Mouse (Mus musculus): ENCODE results near the gene Fcna. TPM values are rescaled to one million over a fixed set of nuclear protein-coding genes. Genes with fewer than 3 reads are reported as not detected.

The Fcna gene
- polyA plus RNA-seq, 1 experiment from 2014 or later = 0.83 TPM

DNA sequence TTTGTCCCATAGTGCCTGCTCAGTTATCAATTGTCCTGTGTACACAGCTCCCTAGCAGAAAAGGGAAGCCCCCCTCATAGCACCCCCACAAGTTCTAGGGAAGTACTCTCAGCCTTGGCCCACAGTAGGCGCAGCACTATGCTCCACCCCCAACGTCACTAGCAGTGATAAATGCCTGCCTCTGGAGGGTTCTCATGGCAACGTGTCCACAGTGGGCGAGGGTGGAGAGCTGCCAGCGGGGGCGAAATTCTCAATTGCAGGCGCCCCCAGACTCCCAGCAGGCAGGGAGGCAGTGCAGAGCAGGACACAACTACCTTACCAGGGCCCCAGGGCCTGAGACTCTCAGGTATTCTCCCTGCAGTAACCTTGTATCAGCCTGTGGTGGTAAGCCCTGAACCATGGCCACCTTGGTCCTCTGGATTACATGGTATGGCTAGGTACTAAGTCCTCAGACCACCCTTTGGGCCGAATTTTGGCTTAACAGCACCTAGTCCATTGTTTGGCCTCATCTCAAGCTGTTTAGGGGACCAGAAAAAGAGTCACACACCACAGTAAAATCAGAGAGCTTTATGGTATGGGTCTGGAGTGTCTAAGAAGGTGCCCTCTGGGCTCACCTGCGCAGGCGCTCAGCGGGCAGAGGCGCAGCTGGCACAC lies 45.2 kb downstream of the Fcna start:
- 60% methylated on average over 12 of the region's 12 CpGs for WGBS
- no peaks in the 10 kb centered on the region for H3K9me3 ChIP-seq
- H3K4me2 ChIP-seq = no peak overlapping the region
- H3K4me1 ChIP-seq = peaks cover 42% of the 10 kb centered on the region
- peaks cover 48% of the 10 kb centered on the region for H3K36me3 ChIP-seq (replicated peaks)
- no peak overlapping the region for H3K9ac ChIP-seq
- no peak overlapping the region for H3K27ac ChIP-seq
- no peak overlapping the region; the same call in 1 of the 2 replicates for H3K4me3 ChIP-seq (replicated peaks)
- H3K27me3 ChIP-seq = peaks cover 39% of the 10 kb centered on the region
- ATAC-seq (ENCODE audit: low FRiP score) = no peak

DNA sequence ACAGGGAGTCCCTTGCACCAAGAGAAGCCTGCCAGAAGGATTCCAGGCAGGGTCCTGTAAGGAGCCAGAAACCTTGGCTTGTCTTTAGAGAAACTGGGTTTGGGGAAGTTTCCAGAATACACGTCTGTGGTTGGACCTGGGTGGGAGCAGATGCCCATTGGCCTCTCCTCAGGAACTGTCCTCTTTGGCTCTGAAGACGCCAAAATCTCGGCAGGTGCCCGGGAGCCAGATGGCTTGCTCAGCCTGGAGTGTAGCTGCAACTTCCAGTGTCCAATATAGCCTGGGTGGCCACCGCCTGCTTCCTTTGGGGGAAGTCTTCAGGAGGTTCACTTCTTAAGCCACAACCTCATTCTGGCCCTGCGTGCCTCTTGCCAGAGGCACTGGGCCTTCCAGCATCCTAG lies 45.9 kb downstream of the Fcna start:
- Histone ChIP-seq H3K4me3 (replicated peaks) (no peak overlapping the region), H3K27me3 (peaks cover 46% of the 10 kb centered on the region), H3K9ac (no peak overlapping the region), H3K4me1 (peaks cover 49% of the 10 kb centered on the region), H3K4me2 (no peak overlapping the region), H3K9me3 (no peaks in the 10 kb centered on the region), H3K36me3 (replicated peaks) (peaks cover 41% of the 10 kb centered on the region), H3K27ac (no peak overlapping the region)
- 0 out of 2 replicates have a peak, but pooled peaks have one; percentile 0 for ATAC-seq (ENCODE audit: low FRiP score)
- 35% methylated on average over 6 of the region's 6 CpGs for WGBS

DNA sequence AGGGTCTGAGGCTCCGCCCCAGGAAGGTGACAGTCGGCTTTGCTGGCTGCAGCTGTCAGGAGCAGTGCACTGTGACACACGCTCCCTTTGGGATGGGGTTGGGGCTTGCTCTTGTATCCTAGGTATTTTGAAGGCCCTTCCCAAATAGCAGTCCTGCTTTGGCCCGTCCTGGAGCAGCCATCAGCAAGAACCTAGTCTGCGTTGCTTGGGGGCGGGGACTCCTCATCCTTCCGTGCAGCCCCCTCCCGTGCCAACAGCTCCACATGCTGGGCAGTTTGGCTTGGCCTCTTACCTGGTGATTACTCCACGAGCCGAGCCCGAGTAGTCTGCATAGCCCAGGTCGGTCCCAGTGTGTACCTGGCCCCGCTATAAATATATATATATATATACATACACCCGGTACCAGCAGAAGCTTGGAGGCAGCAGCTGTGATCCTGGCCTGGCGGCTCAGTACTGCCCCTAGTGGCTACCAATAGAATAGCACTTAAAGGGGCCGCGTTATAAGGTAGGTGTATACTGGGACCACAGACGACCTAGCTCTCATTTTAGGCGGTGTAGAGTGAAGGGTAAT lies 46.5 kb downstream of the Fcna start, which contains the start of gene Ajm1:
TSS of gene Ajm1 (minus strand) at position 464 of the 571 bp plus-strand sequence.
- Histone ChIP-seq H3K9ac (peak within 1 kb of the TSS; percentile 33; the same call in 1 of the 2 replicates), H3K4me3 (replicated peaks) (peak within 1 kb of the TSS; percentile 38), H3K4me2 (peak within 1 kb of the TSS; percentile 65), H3K36me3 (replicated peaks) (peaks cover 36% of the 10 kb centered on the region), H3K4me1 (peaks cover 49% of the 10 kb centered on the region), H3K9me3 (no peaks in the 10 kb centered on the region), H3K27me3 (peaks cover 51% of the 10 kb centered on the region), H3K27ac (no peak within 1 kb of the TSS)
- WGBS = 8% methylated on average over 19 of the region's 19 CpGs
- ATAC-seq (ENCODE audit: low FRiP score) = peak; percentile 64

DNA sequence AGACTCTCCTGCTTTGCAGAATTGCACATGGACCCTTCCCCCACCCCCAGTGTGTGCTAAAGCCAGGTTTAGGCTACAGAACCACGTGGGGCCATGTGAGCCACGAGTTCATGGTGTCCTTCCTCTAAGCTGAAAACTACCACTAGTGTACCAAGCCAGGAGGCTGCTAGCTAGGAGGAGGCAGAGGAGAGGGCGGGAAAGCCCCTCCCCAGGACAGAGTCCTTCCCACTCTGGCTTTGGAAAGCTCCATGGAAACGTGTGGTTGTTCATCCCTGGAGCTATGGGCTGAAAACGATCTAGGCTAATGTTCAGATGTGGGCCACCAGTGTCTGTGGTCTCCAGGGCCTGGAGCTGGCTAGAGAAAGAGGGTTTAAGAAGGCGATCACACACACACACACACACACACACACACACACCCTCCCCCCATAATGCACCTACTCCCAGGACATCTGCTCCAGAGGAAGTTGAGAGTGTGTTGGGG lies 47.2 kb downstream of the Fcna start:
- Histone ChIP-seq H3K4me1 (peaks cover 53% of the 10 kb centered on the region), H3K4me2 (peak overlapping the region; percentile 65; the same call in 1 of the 2 replicates), H3K9ac (0 out of 2 replicates have a peak overlapping the region, but pooled peaks have one; percentile 33), H3K9me3 (no peaks in the 10 kb centered on the region), H3K36me3 (replicated peaks) (peaks cover 30% of the 10 kb centered on the region), H3K4me3 (replicated peaks) (peak overlapping the region; percentile 38; the same call in 1 of the 2 replicates), H3K27ac (no peak overlapping the region), H3K27me3 (peaks cover 58% of the 10 kb centered on the region)
- ATAC-seq (ENCODE audit: low FRiP score) = no peak
- WGBS = 42% methylated on average over 6 of the region's 6 CpGs

DNA sequence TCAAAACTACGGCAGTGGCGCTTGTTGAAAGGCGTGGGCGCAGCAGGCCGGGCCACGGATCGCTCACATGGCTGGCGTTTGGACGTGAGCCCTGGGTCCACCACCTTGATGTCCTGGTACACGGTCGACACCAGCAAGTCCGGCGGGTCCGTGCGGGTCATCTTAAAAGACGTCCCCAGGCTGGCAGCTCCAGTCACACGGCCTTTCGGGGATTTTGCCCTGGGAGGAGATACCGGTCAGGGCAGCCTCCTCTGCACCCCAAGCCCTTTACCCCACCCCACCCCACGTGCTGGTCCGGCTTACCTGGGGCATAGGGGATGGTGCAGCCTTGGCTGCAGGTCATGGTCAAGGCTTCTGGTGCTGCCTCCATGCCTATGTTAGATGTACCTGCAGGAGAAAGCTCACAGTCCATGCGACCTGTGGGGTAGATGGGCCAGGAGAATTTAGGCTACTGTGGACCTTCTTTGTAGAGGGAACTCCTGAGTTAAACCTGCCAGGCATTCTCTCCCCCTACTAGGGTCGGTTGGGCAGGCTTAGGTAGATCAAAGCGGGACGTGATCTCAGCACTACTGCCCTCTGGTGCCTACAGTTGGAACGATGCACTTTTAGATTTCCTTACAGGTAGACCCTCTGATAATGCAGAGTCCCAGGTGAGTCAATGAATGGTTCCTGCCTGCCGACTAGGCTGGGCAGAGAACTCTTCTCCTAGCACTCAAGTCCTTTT lies 47.9 kb downstream of the Fcna start:
- H3K36me3 ChIP-seq (replicated peaks) = peaks cover 23% of the 10 kb centered on the region
- H3K9me3 ChIP-seq = no peaks in the 10 kb centered on the region
- no peak overlapping the region for H3K27ac ChIP-seq
- 5% methylated on average over 27 of the region's 27 CpGs for WGBS
- peak overlapping the region; percentile 32; the same call in 1 of the 2 replicates for H3K4me2 ChIP-seq
- peaks cover 60% of the 10 kb centered on the region for H3K27me3 ChIP-seq
- peak overlapping the region; percentile 19 for H3K4me3 ChIP-seq (replicated peaks)
- no peak overlapping the region; the same call in 1 of the 2 replicates for H3K9ac ChIP-seq
- ATAC-seq (ENCODE audit: low FRiP score) = no peak
- peaks cover 58% of the 10 kb centered on the region for H3K4me1 ChIP-seq

DNA sequence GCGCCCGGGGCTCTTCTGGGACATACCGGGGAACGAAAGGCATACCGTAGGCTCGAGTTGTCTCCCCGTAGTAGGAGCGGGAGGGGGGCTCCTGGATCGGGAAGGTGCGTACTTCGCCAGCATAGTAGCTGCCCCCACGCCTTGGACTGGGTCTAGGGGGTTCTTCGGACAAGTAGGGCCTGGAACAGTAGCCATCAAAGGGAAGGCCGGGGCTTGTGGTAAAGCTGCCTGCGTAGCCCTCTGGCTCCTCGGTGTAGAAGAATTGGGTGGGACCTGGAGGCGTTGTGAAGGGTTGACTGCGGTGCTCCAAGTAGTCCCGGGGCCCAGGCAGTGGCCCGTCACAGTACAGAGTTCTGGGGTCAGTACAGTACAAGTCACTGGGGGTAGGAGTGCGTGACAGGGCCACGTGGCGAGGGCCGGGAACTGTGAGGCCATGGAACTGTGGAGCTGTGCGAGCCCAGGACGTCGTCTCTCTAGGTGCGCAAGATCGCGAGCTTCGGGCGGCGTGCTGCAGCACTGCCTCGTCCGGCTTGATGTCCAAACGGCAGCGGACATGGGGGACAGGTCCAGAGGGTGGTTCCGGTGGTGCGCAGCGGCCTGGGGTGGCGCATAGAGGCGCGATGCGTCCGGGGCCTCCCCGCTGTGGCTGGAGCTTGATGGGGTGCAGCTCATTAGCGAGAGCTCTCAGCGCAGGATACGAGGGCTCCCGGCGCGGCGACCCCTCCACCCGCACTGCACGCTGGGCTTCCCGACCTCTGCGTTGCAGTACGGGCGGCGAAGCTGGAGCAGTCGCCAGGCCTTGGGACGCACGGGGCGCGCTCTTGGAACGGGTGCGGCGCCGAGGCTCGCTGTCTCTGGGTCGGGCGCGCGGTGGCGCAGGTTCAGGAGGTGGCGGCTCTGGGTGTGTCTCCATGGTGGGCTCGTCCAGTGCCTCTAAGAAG lies 48.8 kb downstream of the Fcna start:
- Histone ChIP-seq H3K27me3 (peaks cover 60% of the 10 kb centered on the region), H3K9me3 (no peaks in the 10 kb centered on the region), H3K36me3 (replicated peaks) (peaks cover 14% of the 10 kb centered on the region), H3K4me3 (replicated peaks) (peak overlapping the region; percentile 19), H3K9ac (peak overlapping the region; percentile 7; the same call in 1 of the 2 replicates), H3K27ac (no peak overlapping the region), H3K4me2 (peak overlapping the region; percentile 32), H3K4me1 (peaks cover 60% of the 10 kb centered on the region)
- no peak for ATAC-seq (ENCODE audit: low FRiP score)
- WGBS = 5% methylated on average over 77 of the region's 77 CpGs

DNA sequence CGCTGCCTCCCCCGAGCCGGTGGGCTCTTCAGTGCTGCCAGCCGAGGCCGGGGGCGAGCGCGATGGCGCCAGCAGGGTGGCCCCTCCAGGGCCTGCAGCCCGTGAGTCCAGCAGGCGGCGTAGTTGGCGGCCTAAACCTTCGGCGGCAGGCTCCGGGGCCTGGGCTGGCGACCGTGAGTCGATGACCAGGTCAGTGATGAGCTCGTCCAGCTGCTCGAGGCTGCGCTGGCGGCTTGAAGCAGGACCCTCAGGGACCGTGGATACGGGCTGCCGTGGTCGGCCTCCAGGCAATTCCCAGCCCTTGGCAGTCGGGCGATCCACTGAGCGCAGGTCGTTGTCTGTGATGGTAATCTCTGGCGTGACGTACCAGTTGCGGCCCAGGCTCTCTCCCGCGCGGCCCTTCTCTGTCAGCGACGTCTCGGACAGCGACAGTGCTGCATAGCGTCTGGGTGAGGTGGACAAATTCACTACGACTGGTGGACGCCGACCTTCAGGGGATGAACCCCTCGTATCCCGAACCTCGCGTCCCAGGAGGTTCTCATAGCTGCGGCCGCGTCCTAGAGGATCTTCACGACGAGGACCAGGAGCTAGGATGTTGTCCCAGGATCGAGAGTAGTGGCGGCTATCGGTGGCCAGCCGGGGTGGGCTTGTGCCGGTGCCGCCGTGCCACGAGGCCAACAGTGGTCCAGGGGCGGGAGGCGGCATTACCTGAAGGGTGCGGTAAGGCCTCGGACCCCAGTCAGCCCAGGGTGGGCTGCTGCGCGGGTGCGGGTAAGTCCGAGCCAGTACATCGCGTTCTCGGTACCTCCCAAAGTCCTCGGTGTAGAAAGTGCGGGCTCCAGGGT lies 49.7 kb downstream of the Fcna start:
- H3K9ac ChIP-seq = no peak overlapping the region; the same call in 1 of the 2 replicates
- peaks cover 60% of the 10 kb centered on the region for H3K27me3 ChIP-seq
- 4% methylated on average over 75 of the region's 75 CpGs for WGBS
- H3K9me3 ChIP-seq = no peaks in the 10 kb centered on the region
- no peak for ATAC-seq (ENCODE audit: low FRiP score)
- H3K4me3 ChIP-seq (replicated peaks) = peak overlapping the region; percentile 30
- peaks cover 69% of the 10 kb centered on the region for H3K4me1 ChIP-seq
- peak overlapping the region; percentile 44 for H3K4me2 ChIP-seq
- peaks cover 6% of the 10 kb centered on the region for H3K36me3 ChIP-seq (replicated peaks)
- no peak overlapping the region for H3K27ac ChIP-seq

DNA sequence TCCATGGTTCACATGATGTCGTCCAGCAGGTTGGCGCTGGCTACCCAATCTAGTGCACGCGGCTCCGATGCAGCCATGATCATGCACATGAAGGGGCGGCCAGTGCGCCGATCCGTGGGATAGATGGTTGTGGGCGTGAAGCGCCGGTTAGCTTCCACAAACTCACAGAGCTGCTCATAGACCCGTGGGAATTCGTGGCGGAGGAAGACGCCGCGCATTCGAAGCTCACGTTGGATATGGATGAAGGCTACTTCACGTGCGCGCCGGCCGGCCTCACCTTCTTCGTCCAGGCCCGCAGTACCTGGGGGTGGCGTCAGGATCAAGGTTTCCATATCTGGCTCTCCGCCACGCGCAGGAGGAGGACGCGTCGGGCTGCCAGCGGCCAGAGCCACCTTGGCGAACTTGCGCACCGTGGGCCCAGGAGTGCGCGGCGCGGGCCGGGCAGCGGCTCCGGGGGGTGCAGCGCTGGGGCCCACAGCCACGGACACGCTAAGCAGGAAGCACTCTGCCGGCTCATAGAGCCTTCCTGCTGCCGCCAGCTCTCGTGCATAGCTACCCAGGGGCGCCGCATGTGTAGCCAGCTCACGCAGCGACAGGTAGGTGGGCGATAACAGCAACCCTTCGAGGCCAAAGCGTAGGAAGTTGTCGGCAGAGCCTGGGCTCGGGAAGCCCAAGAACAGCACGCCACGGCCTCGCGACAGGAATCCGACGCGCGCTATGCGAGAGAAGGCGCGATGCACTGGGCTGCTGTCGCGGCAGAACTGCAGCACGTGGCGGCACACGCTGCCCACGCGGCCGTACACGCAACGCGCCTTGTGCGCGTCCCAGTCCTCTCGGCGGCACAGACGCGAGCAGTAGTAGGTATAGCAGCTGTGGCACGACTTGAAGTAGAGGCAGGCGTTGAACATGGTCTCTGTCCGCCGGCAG lies 50.6 kb downstream of the Fcna start:
- Histone ChIP-seq H3K4me3 (replicated peaks) (peak overlapping the region; percentile 30), H3K27me3 (peaks cover 60% of the 10 kb centered on the region), H3K4me1 (peaks cover 67% of the 10 kb centered on the region), H3K9ac (no peak overlapping the region; the same call in 1 of the 2 replicates), H3K9me3 (no peaks in the 10 kb centered on the region), H3K36me3 (replicated peaks) (no peaks in the 10 kb centered on the region; the same call in 1 of the 2 replicates), H3K4me2 (peak overlapping the region; percentile 44), H3K27ac (no peak overlapping the region)
- WGBS = 13% methylated on average over 92 of the region's 92 CpGs
- ATAC-seq (ENCODE audit: low FRiP score) = no peak

DNA sequence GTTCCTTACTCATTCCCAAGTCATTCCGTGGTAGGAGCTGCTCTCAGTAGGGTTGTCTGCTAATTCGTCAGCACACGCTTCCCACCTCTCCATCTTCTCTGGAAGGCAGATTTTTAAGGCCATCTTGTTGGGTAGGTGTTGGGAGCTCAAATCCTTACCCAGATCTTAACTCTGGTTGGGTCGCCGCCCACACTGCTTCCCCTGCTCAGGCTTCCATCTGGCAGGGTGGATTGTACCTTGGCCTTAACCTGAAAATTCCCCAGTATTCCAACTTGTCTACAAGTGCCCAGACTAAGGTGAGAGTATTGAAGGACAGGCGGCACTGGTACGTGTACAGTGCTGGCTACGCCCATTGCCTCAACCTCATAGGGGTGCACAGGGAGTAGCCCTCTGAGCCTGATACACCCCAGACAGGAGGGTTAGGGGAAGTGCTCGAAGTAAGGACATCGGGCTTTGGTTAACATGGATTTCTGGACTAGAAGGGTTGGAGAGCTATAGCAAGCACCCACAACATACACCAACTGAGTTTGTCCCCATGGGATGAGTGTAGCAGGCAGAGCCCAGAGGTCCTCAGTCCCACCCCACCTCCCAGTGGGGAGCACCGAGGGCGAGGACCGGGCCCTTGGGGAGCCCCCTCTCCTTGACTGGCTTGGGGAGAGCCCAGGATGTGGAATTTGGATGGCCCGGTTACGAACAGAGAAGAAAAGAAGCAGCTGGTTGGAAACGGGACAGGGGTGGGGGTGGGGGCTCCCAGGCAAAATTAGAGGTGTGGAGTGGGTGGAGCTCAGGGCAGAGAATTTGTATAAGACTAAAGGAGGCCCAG lies 51.6 kb downstream of the Fcna start:
- Histone ChIP-seq H3K9me3 (no peaks in the 10 kb centered on the region), H3K4me2 (peak overlapping the region; percentile 74; the same call in 1 of the 2 replicates), H3K27me3 (peaks cover 58% of the 10 kb centered on the region), H3K9ac (no peak overlapping the region), H3K4me1 (peaks cover 59% of the 10 kb centered on the region), H3K4me3 (replicated peaks) (no peak overlapping the region), H3K27ac (no peak overlapping the region), H3K36me3 (replicated peaks) (peaks cover 8% of the 10 kb centered on the region)
- 67% methylated on average over 16 of the region's 16 CpGs for WGBS
- ATAC-seq (ENCODE audit: low FRiP score) = no peak

Measured in forebrain, embryonic 12.5 days (tissue).